In the genomic region with DNA sequence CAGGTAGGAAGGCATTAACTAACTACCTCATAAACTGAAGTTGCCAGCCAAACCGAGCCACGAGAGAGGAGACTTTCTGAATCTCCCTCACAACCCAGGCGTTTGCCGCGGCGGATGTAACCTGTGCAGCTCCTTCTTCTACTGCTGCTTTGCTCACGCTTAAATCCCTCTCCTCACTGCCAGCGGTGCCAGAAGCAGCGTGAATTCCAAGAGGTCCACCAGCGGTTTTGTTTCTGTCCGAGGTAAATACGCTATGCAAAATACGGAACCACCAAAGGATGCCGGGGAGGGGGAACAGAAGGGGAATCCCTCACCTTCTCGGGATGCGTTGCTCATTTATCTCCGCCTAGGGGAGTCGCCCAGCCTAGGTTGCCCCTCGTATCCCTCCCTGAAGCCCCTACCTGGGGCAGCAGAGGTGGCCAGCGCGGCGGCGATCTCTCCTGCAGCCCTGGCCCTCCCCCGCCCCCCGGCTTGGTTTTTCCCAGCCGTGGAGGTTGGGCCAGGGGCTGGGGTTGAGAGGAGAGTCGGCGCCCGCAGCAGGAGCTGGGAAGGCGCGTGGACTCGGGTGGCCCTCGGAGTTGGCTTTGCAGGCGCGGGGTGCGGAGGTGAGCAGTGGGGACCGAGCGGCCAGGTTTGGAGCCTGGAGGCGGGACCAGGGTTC, we compare ENCODE assay signal across 8 mouse cellular contexts. TPM values are rescaled to one million over a fixed set of nuclear protein-coding genes. Genes with fewer than 3 reads are reported as not detected.
DNase-seq lines count a peak whose midpoint lies in the region; ATAC-seq lines count a peak whose summit lies in the region.

A gene (plus strand): TSS at position 30 of the 661 bp plus-strand sequence.

- ATAC-seq in cerebellum, adult (ENCODE audit: insufficient number of reproducible peaks, low FRiP score, low TSS enrichment), result peak; percentile 67
- ATAC-seq in hindbrain, embryonic 14.5 days (ENCODE audit: low FRiP score), result peak; percentile 82
- peak; percentile 82 for ATAC-seq in limb, embryonic 11.5 days (ENCODE audit: insufficient number of reproducible peaks, low FRiP score, low TSS enrichment, low read depth)
- ATAC-seq in midbrain, embryonic 11.5 days (ENCODE audit: low FRiP score), result peak; percentile 84

- peaks cover 11% of the 10 kb centered on the region for H3K4me1 ChIP-seq in hindbrain, embryonic 14.5 days (replicated peaks; ENCODE audit: control insufficient read depth, insufficient read depth, low read length)
- peaks cover 7% of the 10 kb centered on the region for H3K4me1 ChIP-seq in limb, embryonic 11.5 days (ENCODE audit: control insufficient read depth, insufficient read depth, low read length)
- peaks cover 8% of the 10 kb centered on the region for H3K4me1 ChIP-seq in midbrain, embryonic 11.5 days (ENCODE audit: control insufficient read depth, insufficient read depth, low read length)

- H3K4me3 ChIP-seq in hindbrain, embryonic 14.5 days (replicated peaks; ENCODE audit: low read length), result peak within 1 kb of the TSS; percentile 72
- H3K4me3 ChIP-seq in limb, embryonic 11.5 days (ENCODE audit: low read depth, low read length), result peak within 1 kb of the TSS; percentile 65
- H3K4me3 ChIP-seq in midbrain, embryonic 11.5 days (ENCODE audit: low read depth, low read length), result peak within 1 kb of the TSS; percentile 63

- peak within 1 kb of the TSS; percentile 71 for H3K9ac ChIP-seq in hindbrain, embryonic 14.5 days
- H3K9ac ChIP-seq in limb, embryonic 11.5 days (ENCODE audit: low read length), result peak within 1 kb of the TSS; percentile 76
- peak within 1 kb of the TSS; percentile 77 for H3K9ac ChIP-seq in midbrain, embryonic 11.5 days (ENCODE audit: low read length)

- H3K27ac ChIP-seq in hindbrain, embryonic 14.5 days, result peak within 1 kb of the TSS; percentile 86
- H3K27ac ChIP-seq in limb, embryonic 11.5 days (replicated peaks; ENCODE audit: low read depth, low read length), result peak within 1 kb of the TSS; percentile 87
- peak within 1 kb of the TSS; percentile 67 for H3K27ac ChIP-seq in midbrain, embryonic 11.5 days (ENCODE audit: low read depth, low read length)

- under 1% methylated on average over 39 of the region's 39 CpGs for WGBS in hindbrain, embryonic 14.5 days
- under 1% methylated on average over 38 of the region's 39 CpGs for WGBS in limb, embryonic 11.5 days
- WGBS in midbrain, embryonic 11.5 days, result under 1% methylated on average over 38 of the region's 39 CpGs

- peak within 1 kb of the TSS; percentile 93 for H3K4me2 ChIP-seq in hindbrain, embryonic 14.5 days (replicated peaks)
- peak within 1 kb of the TSS; percentile 96 for H3K4me2 ChIP-seq in limb, embryonic 11.5 days (ENCODE audit: low read depth, severe bottlenecking)
- H3K4me2 ChIP-seq in midbrain, embryonic 11.5 days, result peak within 1 kb of the TSS; percentile 98

- H3K36me3 ChIP-seq in hindbrain, embryonic 14.5 days (replicated peaks; ENCODE audit: control insufficient read depth, insufficient read depth), result no peaks in the 10 kb centered on the region
- no peaks in the 10 kb centered on the region for H3K36me3 ChIP-seq in limb, embryonic 11.5 days (ENCODE audit: control insufficient read depth, insufficient read depth, low read length)
- H3K36me3 ChIP-seq in midbrain, embryonic 11.5 days (ENCODE audit: control insufficient read depth, insufficient read depth, low read length), result no peaks in the 10 kb centered on the region

- no peaks in the 10 kb centered on the region for H3K9me3 ChIP-seq in hindbrain, embryonic 14.5 days (ENCODE audit: control insufficient read depth, low read length)
- H3K9me3 ChIP-seq in limb, embryonic 11.5 days (ENCODE audit: control insufficient read depth, low read length), result no peaks in the 10 kb centered on the region
- no peaks in the 10 kb centered on the region for H3K9me3 ChIP-seq in midbrain, embryonic 11.5 days (ENCODE audit: control insufficient read depth, low read length)

- H3K27me3 ChIP-seq in hindbrain, embryonic 14.5 days (ENCODE audit: control insufficient read depth, insufficient read depth, low read length), result no peaks in the 10 kb centered on the region
- no peaks in the 10 kb centered on the region for H3K27me3 ChIP-seq in limb, embryonic 11.5 days (ENCODE audit: control insufficient read depth, insufficient read depth, low read length)
- H3K27me3 ChIP-seq in midbrain, embryonic 11.5 days (ENCODE audit: control insufficient read depth, insufficient read depth, low read length), result peaks cover 2% of the 10 kb centered on the region; the same call in 1 of the 2 replicates

- no peak for DNase-seq in cerebellum, adult 9-10 months
- DNase-seq in cerebellum, adult 11-12 months, result peak; percentile 31
- peak in 1 of 2 experiments; percentile 27 for DNase-seq in frontal cortex, adult 2 months (ENCODE audit: extremely low spot score in 1 of 2, low spot score in 1 of 2)
- peak; percentile 64 for DNase-seq in hindbrain, embryonic 14.5 days (ENCODE audit: low spot score)
- DNase-seq in limb, embryonic 11.5 days (ENCODE audit: low spot score), result peak; percentile 84
- DNase-seq in midbrain, embryonic 11.5 days (ENCODE audit: low spot score, missing footprints), result peak; percentile 98
- DNase-seq in testis, postnatal 14 days (ENCODE audit: low spot score), result peak; percentile 62

RNA-seq across cellular contexts. Expression of the gene that starts here (rescaled TPM):
- polyA plus RNA-seq in frontal cortex, adult 2 months (2012; rRNA removed), result 18.7 and 20.6 TPM in 2 replicates
- 27.7 and 27.9 TPM in 2 replicates for polyA plus RNA-seq in hindbrain, embryonic 14.5 days (2014; fragmentation: Nextera tagmentation; extraction: Ambion mirVana)
- 26.3 and 29.2 TPM in 2 replicates for polyA plus RNA-seq in limb, embryonic 11.5 days (2014; fragmentation: Nextera tagmentation; extraction: Ambion mirVana)
- polyA plus RNA-seq in midbrain, embryonic 11.5 days (2014; fragmentation: Nextera tagmentation; extraction: Ambion mirVana), result 38.1 and 46.6 TPM in 2 replicates
